Mouse (Mus musculus) macrophage (primary cell): ENCODE measurements around the gene Zfp433. TPM values are rescaled to one million over a fixed set of nuclear protein-coding genes. Genes with fewer than 3 reads are reported as not detected.
"Not testable (repeated sequence)": the region's sequence is repeated elsewhere in the genome, so short reads cannot be mapped to it uniquely, and the experiment has no call there.

ENCODE experiments used
- H3K27ac ChIP-seq: fragments of 350-480 bp; formaldehyde crosslinking; 2 replicates; pipeline ENCODE4 v1.9.0; 2021
- H3K36me3 ChIP-seq: fragments of 350-480 bp; formaldehyde crosslinking; 2 replicates; pipeline ENCODE4 v1.9.0; 2021; ENCODE audit errors: inconsistent target
- H3K4me3 ChIP-seq: fragments of 350-480 bp; formaldehyde crosslinking; 2 replicates; pipeline ENCODE4 v1.9.0; 2021; ENCODE audit errors: inconsistent target
- H3K79me2 ChIP-seq: fragments of 350-480 bp; formaldehyde crosslinking; 2 replicates; pipeline ENCODE4 v1.9.0; 2021; ENCODE audit errors: inconsistent target
- WGBS: methylation state at CpG from one replicate; pipeline ENCODE4 v1.1.7; 2026; ENCODE audit warnings: inconsistent platforms; ENCODE audit not compliant: missing documents; 5-methylcytosine and 5-hydroxymethylcytosine counted together
- polyA plus RNA-seq: library from polyadenylated mRNA; stranded (reverse); fragments of 250-400 nt; gene quantifications from 3 replicates; pipeline ENCODE4 v1.2.4, GENCODE M21; 2018; ENCODE audit warnings: inconsistent platforms
- total RNA-seq, 78 experiments: library from RNA; depleted of rRNA; stranded (reverse); fragments of 250-400 nt; gene quantifications; 1 replicate in 9 of 78; 2 replicates in 24 of 78; 3 replicates in 43 of 78; 4 replicates in 2 of 78; pipeline ENCODE4 v1.2.4; 2018; ENCODE audit warnings: inconsistent platforms in 56 of 78

The Zfp433 gene
- total RNA-seq (2018; cell fraction: chromatin; rRNA removed): 10 to 100 TPM in 21 of 26 experiments, 1 to 10 TPM in 5; 5.3 to 30.3 (median 16.0) TPM
- total RNA-seq (2018; cell fraction: cytosol; rRNA removed): 1 to 10 TPM; 1.1 to 4.9 (median 3.3) TPM
- total RNA-seq (2018; cell fraction: nucleus; rRNA removed): 10 to 100 TPM in 11 of 26 experiments, 1 to 10 TPM in 15; 3.7 to 18.1 (median 9.2) TPM
- 3.1 to 4.4 TPM (median 3.4 TPM) in 3 replicates for polyA plus RNA-seq

DNA sequence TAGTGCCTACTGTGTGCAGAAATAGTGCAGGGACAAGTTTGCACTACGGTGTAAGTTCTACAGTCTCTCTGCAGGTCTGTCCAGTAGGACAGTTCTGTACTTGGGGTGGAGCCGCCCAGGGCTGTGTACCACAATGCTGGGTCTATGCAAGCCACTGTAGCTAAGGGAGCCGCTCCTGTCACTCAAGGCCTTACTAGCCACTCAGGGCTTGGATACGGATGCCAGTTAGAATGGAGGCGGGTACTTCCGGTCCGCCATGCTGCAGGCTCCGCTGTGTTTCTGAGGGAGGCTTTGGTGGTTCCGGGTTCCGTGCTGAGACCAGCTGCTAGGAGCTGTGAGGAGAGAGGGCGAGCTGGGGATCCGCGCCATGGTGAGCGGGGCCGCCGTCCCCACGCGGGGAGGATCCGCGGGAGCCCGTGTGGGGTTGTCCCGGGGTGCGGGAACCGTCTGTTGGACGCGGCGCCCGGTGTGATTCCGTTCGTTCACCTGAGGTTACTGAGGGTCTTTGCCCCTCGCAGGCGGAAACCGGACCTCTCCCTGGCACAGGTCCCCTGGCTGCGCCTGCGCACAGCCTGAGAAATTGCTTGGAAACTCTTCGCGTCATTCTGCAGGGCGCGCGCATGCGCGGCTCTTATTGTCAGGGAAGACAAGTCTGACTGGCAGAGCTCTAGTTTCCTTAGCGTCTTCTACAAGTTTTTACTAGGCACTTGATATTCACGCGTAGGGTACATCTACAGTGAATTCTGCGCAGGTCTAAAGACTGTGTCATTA, at the start of gene Zfp433:
Zfp433 (plus strand) TSS at position 295 of the 771 bp plus-strand sequence.
- WGBS: no CpG with 5 or more reads among the region's 46 CpGs

DNA sequence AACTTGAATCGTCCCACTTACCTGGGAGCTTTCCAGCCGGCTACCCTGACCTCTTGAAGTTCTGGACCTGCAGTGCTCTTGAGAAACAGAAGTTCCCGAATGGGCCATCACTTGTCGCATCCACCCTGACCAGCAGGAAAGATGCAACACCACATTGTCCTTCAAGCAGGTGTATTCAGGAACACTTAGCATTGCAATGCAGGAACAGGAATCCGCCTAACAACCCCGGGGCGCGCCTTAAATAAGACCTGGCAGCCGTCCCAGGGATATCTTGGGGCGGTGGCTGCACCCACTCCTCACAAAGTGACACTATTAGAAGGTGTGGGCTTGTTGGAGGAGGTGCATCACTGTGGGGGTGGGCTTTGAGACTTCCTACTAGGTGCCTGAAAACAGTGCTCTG, 49.4 kb upstream of the Zfp433 start:
- Histone ChIP-seq H3K36me3 (no peaks in the 10 kb centered on the region; the same call in 1 of the 2 replicates), H3K27ac (no peak overlapping the region), H3K79me2 (peaks cover 73% of the 10 kb centered on the region), H3K4me3 (no peak overlapping the region)
- WGBS: 97% methylated on average over 10 of the region's 10 CpGs

More for the DNA sequence above, at the start of gene Zfp433:
- not testable (repeated sequence) for H3K27ac ChIP-seq, H3K4me3 ChIP-seq, H3K36me3 ChIP-seq, H3K79me2 ChIP-seq

GRCm38 (mm10) chr10:81656174-81656573, 48.5 kb upstream of the Zfp433 start:
- Histone ChIP-seq H3K27ac (no peak overlapping the region), H3K36me3 (no peaks in the 10 kb centered on the region; the same call in 1 of the 2 replicates), H3K79me2 (peaks cover 65% of the 10 kb centered on the region), H3K4me3 (no peak overlapping the region)
- WGBS: 100% methylated on average over 2 of the region's 2 CpGs

DNA sequence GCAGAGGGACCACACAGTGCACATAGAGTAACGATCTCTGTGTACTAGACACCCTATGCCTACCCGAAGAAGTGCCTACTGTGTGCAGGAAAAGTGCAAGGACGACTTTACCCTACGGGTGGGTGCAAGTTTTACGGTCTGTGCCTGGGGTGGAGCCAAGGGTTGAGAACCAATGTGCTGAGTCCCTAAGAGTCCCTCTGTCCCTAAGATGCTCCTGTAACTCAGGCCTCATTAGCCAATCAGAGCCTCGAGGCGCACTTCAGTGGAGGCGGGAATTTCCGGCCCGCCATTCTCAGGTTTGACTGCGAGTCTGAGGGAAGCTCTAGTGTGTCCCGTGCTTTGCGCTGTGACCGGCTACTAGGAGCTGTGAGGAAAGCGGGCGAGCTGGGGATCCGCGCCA, 17.5 kb upstream of the Zfp433 start:
- not testable (repeated sequence) for H3K79me2 ChIP-seq, H3K27ac ChIP-seq, H3K4me3 ChIP-seq, H3K36me3 ChIP-seq
- WGBS: no CpG with 5 or more reads among the region's 18 CpGs

GRCm38 (mm10) chr10:81770506-81771403, 66.1 kb downstream of the Zfp433 start, which contains the start of gene Gm3055:
Gm3055 (minus strand) TSS chr10:81771161.
- WGBS: no CpG with 5 or more reads among the region's 43 CpGs
- not testable (repeated sequence) for H3K36me3 ChIP-seq, H3K4me3 ChIP-seq, H3K79me2 ChIP-seq, H3K27ac ChIP-seq

- not testable (repeated sequence) for H3K79me2 ChIP-seq
- no CpG with 5 or more reads among the region's 3 CpGs for WGBS
These were observed 66.8 kb downstream of the Zfp433 start for GRCm38 (mm10) chr10:81771404-81771777.

More at GRCm38 (mm10) chr10:81771404-81771777, 66.8 kb downstream of the Zfp433 start:
- not testable (repeated sequence) for H3K27ac ChIP-seq, H3K36me3 ChIP-seq, H3K4me3 ChIP-seq

Other genes starting within 250 kb of the Zfp433 start
- 33.6 to 60.6 TPM (median 57.7 TPM) in 3 replicates for gene Nfic, start 249.2 kb upstream of the Zfp433 start, polyA plus RNA-seq
- gene Celf5, start 222.1 kb upstream of the Zfp433 start, polyA plus RNA-seq: 0.04 TPM in 1 of 3 replicates, not detected in the others
- 54.5 to 93.3 TPM (median 77.1 TPM) in 3 replicates for gene Ncln, start 208.4 kb upstream of the Zfp433 start, polyA plus RNA-seq
- 0.14 to 0.26 TPM (median 0.14 TPM) in 3 replicates for gene S1pr4, start 204.7 kb upstream of the Zfp433 start, polyA plus RNA-seq
- gene Gna15, start 180.6 kb upstream of the Zfp433 start, polyA plus RNA-seq: 4.6 to 16.6 TPM (median 10.2 TPM) in 3 replicates
- gene Gna11, start 159.6 kb upstream of the Zfp433 start, polyA plus RNA-seq: 3.5 to 6.3 TPM (median 6.2 TPM) in 3 replicates
- 301 to 334 TPM (median 303 TPM) in 3 replicates for gene Aes, start 145.3 kb upstream of the Zfp433 start, polyA plus RNA-seq
- gene Tle2, start 130.3 kb upstream of the Zfp433 start, polyA plus RNA-seq: 1.3 to 3.9 TPM (median 3.6 TPM) in 3 replicates
- 9.8 to 17.4 TPM (median 16.7 TPM) in 3 replicates for gene Tle6, start 103.8 kb upstream of the Zfp433 start, polyA plus RNA-seq
- 0.30 to 0.55 TPM (median 0.40 TPM) in 3 replicates for gene BC025920, start 98.6 kb upstream of the Zfp433 start, polyA plus RNA-seq
- gene Sirt6, start 77.0 kb upstream of the Zfp433 start, polyA plus RNA-seq: 7.3 to 9.1 TPM (median 8.1 TPM) in 3 replicates
- 10.3 to 12.0 TPM (median 11.5 TPM) in 3 replicates for gene Ankrd24, start 76.3 kb upstream of the Zfp433 start, polyA plus RNA-seq
- gene Gm10778, start 55.8 kb upstream of the Zfp433 start, polyA plus RNA-seq: 2.2 to 2.9 TPM (median 2.6 TPM) in 3 replicates
- gene Gm3055, start 66.3 kb downstream of the Zfp433 start, polyA plus RNA-seq: 1.6 to 1.7 TPM (median 1.6 TPM) in 3 replicates
- gene Gm4767, start 107.4 kb downstream of the Zfp433 start, polyA plus RNA-seq: 0.66 to 0.87 TPM (median 0.84 TPM) in 3 replicates
- gene Gm32687, start 159.1 kb downstream of the Zfp433 start, polyA plus RNA-seq: 2.3 to 3.4 TPM (median 2.4 TPM) in 3 replicates
- gene Zfp781, start 225.7 kb downstream of the Zfp433 start, polyA plus RNA-seq: 0.28 to 0.57 TPM (median 0.36 TPM) in 3 replicates